24 mouse cellular contexts compared by ENCODE assay signal in genomic region chr13:96040275-96041042, GRCm38 (mm10). TPM values are rescaled to one million over a fixed set of nuclear protein-coding genes. Genes with fewer than 3 reads are reported as not detected.
DNase-seq lines count a peak whose midpoint lies in the region; ATAC-seq and TF ChIP-seq lines count a peak whose summit lies in the region.
"Had no signal": no experiment of that assay in that cellular context is flagged by ENCODE, and none has a peak within 500 bp of the region (broad histone marks: within the 10 kb centered on the region; RNA-seq: fewer than 3 reads in every experiment).

No protein-coding gene starts in this region.

- TF ChIP-seq POLR2A in kidney, adult 2 months (IDR thresholded peaks at IDR 0.05; ENCODE audit: low read depth, low read length) = no peak

- H3K36me3 ChIP-seq in intestine, embryonic 14.5 days (ENCODE audit: control insufficient read depth, insufficient read depth, low read length) = no peaks in the 10 kb centered on the region
- no peaks in the 10 kb centered on the region for H3K36me3 ChIP-seq in intestine, postnatal 0 days (ENCODE audit: control insufficient read depth, insufficient read depth)
- H3K36me3 ChIP-seq in lung, postnatal 0 days (ENCODE audit: insufficient read depth, low read length) = no peaks in the 10 kb centered on the region
- no peaks in the 10 kb centered on the region for H3K36me3 ChIP-seq in kidney, adult 2 months (ENCODE audit: control insufficient read depth, insufficient read depth, low read length)
- H3K36me3 ChIP-seq: embryonic facial prominence, embryonic 12.5 days; forebrain, embryonic 15.5 days; heart, embryonic 15.5 days; hindbrain, embryonic 13.5 days had no signal

- DNase-seq in intestine, embryonic 14.5 days (ENCODE audit: low spot score) = peak; percentile 37
- peak; percentile 9 for DNase-seq in induced T-regulatory cell, adult 2 months (ENCODE audit: low read depth)
- DNase-seq in lung, postnatal 0 days (ENCODE audit: low spot score) = peak; percentile 70
- DNase-seq in lung, postnatal 36 days = peak; percentile 57
- DNase-seq in retina, postnatal 1 day = no peak
- no peak for DNase-seq in layer of hippocampus, adult 9-11 months
- DNase-seq in kidney, adult 2 months = no peak
- DNase-seq: adrenal gland, postnatal 14 days; cerebellum, adult 11 months; cerebellum, adult 8-10 months; cerebellum, postnatal 14 days; gastrocnemius, postnatal 36 days; heart, adult 18-20 months; heart, postnatal 14 days had no signal

- H3K9ac ChIP-seq in intestine, embryonic 14.5 days (ENCODE audit: low read length) = no peak overlapping the region
- no peak overlapping the region for H3K9ac ChIP-seq in intestine, postnatal 0 days (ENCODE audit: low read depth, low read length)
- no peak overlapping the region for H3K9ac ChIP-seq in lung, postnatal 0 days (replicated peaks; ENCODE audit: low read depth)
- H3K9ac ChIP-seq: embryonic facial prominence, embryonic 12.5 days; forebrain, embryonic 15.5 days; heart, embryonic 15.5 days; hindbrain, embryonic 13.5 days had no signal

- TF ChIP-seq CTCF in intestine, postnatal 0 days (IDR thresholded peaks at IDR 0.05; ENCODE audit: low read depth) = no peak
- no peak for TF ChIP-seq CTCF in lung, postnatal 0 days (IDR thresholded peaks at IDR 0.05)
- no peak for TF ChIP-seq CTCF in kidney, adult 2 months (conservative IDR thresholded peaks at IDR 0.05; ENCODE audit: insufficient read depth, insufficient read length, low read depth, low read length)

- no peak for ATAC-seq in intestine, embryonic 14.5 days (replicated peaks; ENCODE audit: low FRiP score, low TSS enrichment, low read depth)
- no peak for ATAC-seq in intestine, postnatal 0 days
- peak; percentile 85 for ATAC-seq in lung, postnatal 0 days
- ATAC-seq: activated CD4-positive, CD25-positive, alpha-beta regulatory T cell, adult 4 months; forebrain, embryonic 15.5 days; hindbrain, postnatal 0 days; Patski had no signal

- no peaks in the 10 kb centered on the region for H3K27me3 ChIP-seq in intestine, embryonic 14.5 days (replicated peaks; ENCODE audit: control insufficient read depth, insufficient read depth, low read length)
- H3K27me3 ChIP-seq in intestine, postnatal 0 days (replicated peaks; ENCODE audit: control insufficient read depth, insufficient read depth, low read length) = no peaks in the 10 kb centered on the region
- H3K27me3 ChIP-seq in lung, postnatal 0 days (replicated peaks; ENCODE audit: insufficient read depth, low read length) = no peaks in the 10 kb centered on the region
- H3K27me3 ChIP-seq in kidney, adult 2 months (replicated peaks; ENCODE audit: control insufficient read depth, insufficient read depth, low read length) = no peaks in the 10 kb centered on the region
- H3K27me3 ChIP-seq: embryonic facial prominence, embryonic 12.5 days; forebrain, embryonic 15.5 days; heart, embryonic 15.5 days; hindbrain, embryonic 13.5 days; Patski had no signal

- H3K4me1 ChIP-seq in intestine, embryonic 14.5 days (replicated peaks; ENCODE audit: control insufficient read depth, insufficient read depth, low read length) = no peaks in the 10 kb centered on the region
- H3K4me1 ChIP-seq in intestine, postnatal 0 days (replicated peaks; ENCODE audit: control insufficient read depth, insufficient read depth, low read length) = no peaks in the 10 kb centered on the region
- no peaks in the 10 kb centered on the region for H3K4me1 ChIP-seq in lung, postnatal 0 days (ENCODE audit: insufficient read depth, low read depth, low read length)
- H3K4me1 ChIP-seq in kidney, adult 2 months (ENCODE audit: control insufficient read depth, insufficient read depth, low read length) = no peaks in the 10 kb centered on the region
- H3K4me1 ChIP-seq: embryonic facial prominence, embryonic 12.5 days; heart, embryonic 15.5 days had no signal

- TF ChIP-seq EP300 in lung, postnatal 0 days (IDR thresholded peaks at IDR 0.05) = peak; percentile 48

- H3K4me2 ChIP-seq in intestine, embryonic 14.5 days (ENCODE audit: low read length) = no peak overlapping the region
- H3K4me2 ChIP-seq in intestine, postnatal 0 days (replicated peaks; ENCODE audit: low read depth) = no peak overlapping the region
- no peak overlapping the region for H3K4me2 ChIP-seq in lung, postnatal 0 days (replicated peaks; ENCODE audit: low read depth, low read length)
- H3K4me2 ChIP-seq: embryonic facial prominence, embryonic 12.5 days; forebrain, embryonic 15.5 days; heart, embryonic 11.5 days; heart, embryonic 15.5 days; hindbrain, embryonic 13.5 days had no signal

- no peak overlapping the region for H3K4me3 ChIP-seq in intestine, embryonic 14.5 days (ENCODE audit: low read depth, low read length)
- H3K4me3 ChIP-seq in intestine, postnatal 0 days (ENCODE audit: low read depth, low read length) = no peak overlapping the region
- H3K4me3 ChIP-seq in lung, postnatal 0 days (ENCODE audit: low read depth, low read length) = no peak overlapping the region
- no peak overlapping the region for H3K4me3 ChIP-seq in kidney, adult 2 months (ENCODE audit: insufficient read depth, low read depth, low read length)
- H3K4me3 ChIP-seq: embryonic facial prominence, embryonic 12.5 days; forebrain, embryonic 15.5 days; heart, embryonic 15.5 days; hindbrain, embryonic 13.5 days had no signal

- 68% methylated on average over 11 of the region's 11 CpGs for WGBS in intestine, embryonic 14.5 days
- 68% methylated on average over 11 of the region's 11 CpGs for WGBS in intestine, postnatal 0 days
- WGBS in lung, postnatal 0 days = 53% methylated on average over 11 of the region's 11 CpGs
- 64% methylated on average over 11 of the region's 11 CpGs for WGBS in kidney, adult 2 months

- H3K27ac ChIP-seq in intestine, embryonic 14.5 days (ENCODE audit: low read depth) = no peak overlapping the region
- no peak overlapping the region for H3K27ac ChIP-seq in intestine, postnatal 0 days (ENCODE audit: low read depth, low read length)
- no peak overlapping the region for H3K27ac ChIP-seq in lung, postnatal 0 days (ENCODE audit: low read length)
- no peak overlapping the region for H3K27ac ChIP-seq in kidney, adult 2 months (ENCODE audit: insufficient read depth, low read depth, low read length)
- H3K27ac ChIP-seq: embryonic facial prominence, embryonic 12.5 days; forebrain, embryonic 15.5 days; heart, embryonic 15.5 days; hindbrain, embryonic 13.5 days; hindbrain, postnatal 0 days had no signal

- H3K9me3 ChIP-seq in intestine, embryonic 14.5 days (ENCODE audit: control insufficient read depth, low read length) = no peaks in the 10 kb centered on the region
- H3K9me3 ChIP-seq in intestine, postnatal 0 days (ENCODE audit: control insufficient read depth) = no peaks in the 10 kb centered on the region
- no peaks in the 10 kb centered on the region for H3K9me3 ChIP-seq in lung, postnatal 0 days (ENCODE audit: low read length)
- H3K9me3 ChIP-seq: embryonic facial prominence, embryonic 12.5 days; forebrain, embryonic 15.5 days; heart, embryonic 15.5 days; hindbrain, embryonic 13.5 days had no signal

RNA-seq across cellular contexts. Expression of gene Gm20075, which starts 40.7 kb away (rescaled TPM):
- 21.5 and 22.2 TPM in 2 replicates for polyA plus RNA-seq in intestine, embryonic 14.5 days (2014; fragmentation: Nextera tagmentation; extraction: Ambion mirVana)
- 11.9 and 13.0 TPM in 2 replicates for polyA plus RNA-seq in intestine, postnatal 0 days (2015; fragmentation: Nextera tagmentation; extraction: Ambion mirVana)
- 8.7 and 15.2 TPM in 2 replicates for polyA plus RNA-seq in lung, postnatal 0 days (2015; fragmentation: Nextera tagmentation; extraction: Ambion mirVana)
- 0.23 and 0.59 TPM in 2 replicates for polyA plus RNA-seq in kidney, adult 2 months (2012; rRNA removed)

RNA-seq across cellular contexts. Expression of gene Gm17190, which starts 41.4 kb away (rescaled TPM):
- not detected in 2 replicates for polyA plus RNA-seq in intestine, embryonic 14.5 days (2014; fragmentation: Nextera tagmentation; extraction: Ambion mirVana)
- polyA plus RNA-seq in intestine, postnatal 0 days (2015; fragmentation: Nextera tagmentation; extraction: Ambion mirVana) = not detected in 2 replicates
- not detected in 2 replicates for polyA plus RNA-seq in lung, postnatal 0 days (2015; fragmentation: Nextera tagmentation; extraction: Ambion mirVana)
- not detected in 2 replicates for polyA plus RNA-seq in kidney, adult 2 months (2012; rRNA removed)
- polyA plus RNA-seq: activated CD4-positive, CD25-positive, alpha-beta regulatory T cell, adult 4 months; embryonic facial prominence, embryonic 12.5 days; forebrain, embryonic 11.5 days; forebrain, embryonic 15.5 days; heart, embryonic 11.5 days; heart, embryonic 15.5 days had no signal

Comparison
In these comparisons a context has a peak if more than half of its experiments do, and no peak if none do; other contexts are left out.
1. DNase-seq: peak in intestine, embryonic 14.5 days (single experiment), induced T-regulatory cell, adult 2 months (single experiment), lung, postnatal 0 days (single experiment) and lung, postnatal 36 days (single experiment); none in retina, postnatal 1 day (single experiment), layer of hippocampus, adult 9-11 months (single experiment) and kidney, adult 2 months (single experiment).